8 mouse cellular contexts compared by ENCODE assay signal in the genomic region with DNA sequence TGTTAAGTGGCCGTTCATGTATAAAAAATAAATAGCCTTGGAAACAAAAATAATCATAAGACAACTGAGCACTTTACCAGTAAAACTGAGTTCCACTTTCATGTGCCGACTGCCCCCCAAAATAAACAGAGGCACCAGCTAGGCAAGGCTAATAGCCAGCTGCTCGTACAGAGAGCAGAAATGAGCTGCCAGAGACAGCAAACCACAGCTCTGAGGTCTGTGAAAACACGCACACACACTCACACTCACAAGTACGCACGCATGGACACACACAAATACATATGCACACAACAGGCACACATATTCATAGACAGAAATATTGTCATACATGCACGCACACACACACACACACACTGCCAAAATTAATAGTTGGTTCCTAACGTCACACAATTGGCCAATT. TPM values are rescaled to one million over a fixed set of nuclear protein-coding genes. Genes with fewer than 3 reads are reported as not detected.
DNase-seq lines count a peak whose midpoint lies in the region; ATAC-seq and TF ChIP-seq lines count a peak whose summit lies in the region.

No protein-coding gene starts in this region.

- no peaks in the 10 kb centered on the region for H3K27me3 ChIP-seq in lung, embryonic 15.5 days
- no peaks in the 10 kb centered on the region for H3K27me3 ChIP-seq in hindbrain, embryonic 15.5 days
- no peaks in the 10 kb centered on the region for H3K27me3 ChIP-seq in myocyte (ENCODE audit: control insufficient read depth, insufficient read depth, insufficient read length)

- no peak for TF ChIP-seq CTCF in cortical plate, adult 2 months (IDR thresholded peaks at IDR 0.05; ENCODE audit: extremely low read depth, insufficient read depth, low read length)

- no peaks in the 10 kb centered on the region for H3K9me3 ChIP-seq in lung, embryonic 15.5 days
- H3K9me3 ChIP-seq in hindbrain, embryonic 15.5 days = no peaks in the 10 kb centered on the region

- no peak overlapping the region for H3ac ChIP-seq in myocyte (ENCODE audit: control insufficient read depth, insufficient read length)

- no peak for DNase-seq in lung, postnatal 4 days
- DNase-seq in gastrocnemius, postnatal 25 days = no peak
- DNase-seq in thymus, postnatal 10 days (ENCODE audit: low spot score in 2 of 2) = no peak
- no peak for DNase-seq in thymus, postnatal 36 days

- no peak overlapping the region for H3K4me3 ChIP-seq in lung, embryonic 15.5 days
- no peak overlapping the region for H3K4me3 ChIP-seq in cortical plate, adult 2 months (ENCODE audit: insufficient read depth, low read length)
- H3K4me3 ChIP-seq in hindbrain, embryonic 15.5 days = no peak overlapping the region
- no peak overlapping the region for H3K4me3 ChIP-seq in myocyte

- no peaks in the 10 kb centered on the region for H3K36me3 ChIP-seq in lung, embryonic 15.5 days
- no peaks in the 10 kb centered on the region for H3K36me3 ChIP-seq in hindbrain, embryonic 15.5 days
- H3K36me3 ChIP-seq in myocyte (ENCODE audit: control insufficient read depth, insufficient read depth) = no peaks in the 10 kb centered on the region

- no peak overlapping the region for H3K9ac ChIP-seq in lung, embryonic 15.5 days
- H3K9ac ChIP-seq in hindbrain, embryonic 15.5 days = no peak overlapping the region

- peaks cover 87% of the 10 kb centered on the region for H3K4me1 ChIP-seq in lung, embryonic 15.5 days
- H3K4me1 ChIP-seq in cortical plate, adult 2 months (ENCODE audit: control insufficient read depth, insufficient read depth, low read length) = peaks cover 15% of the 10 kb centered on the region
- peaks cover 45% of the 10 kb centered on the region for H3K4me1 ChIP-seq in hindbrain, embryonic 15.5 days (replicated peaks)

- WGBS in lung, embryonic 15.5 days = 9% methylated on average over 8 of the region's 8 CpGs
- WGBS in hindbrain, embryonic 15.5 days = 58% methylated on average over 8 of the region's 8 CpGs

- peaks cover 14% of the 10 kb centered on the region for H3K79me2 ChIP-seq in myocyte (ENCODE audit: control insufficient read depth, insufficient read depth)

- no peak for TF ChIP-seq POLR2A in cortical plate, adult 2 months (IDR thresholded peaks at IDR 0.05; ENCODE audit: extremely low read depth, insufficient read depth, low read length)
- TF ChIP-seq POLR2A in myocyte (IDR thresholded peaks at IDR 0.05; ENCODE audit: insufficient read length, low read depth) = no peak

- peak overlapping the region; percentile 42 for H3K4me2 ChIP-seq in lung, embryonic 15.5 days
- H3K4me2 ChIP-seq in hindbrain, embryonic 15.5 days = peak overlapping the region; percentile 20; the same call in 1 of the 2 replicates
- H3K4me2 ChIP-seq in myocyte (ENCODE audit: low read depth) = peak overlapping the region; percentile 70

- H3K27ac ChIP-seq in lung, embryonic 15.5 days = peak overlapping the region; percentile 94
- peak overlapping the region; percentile 81 for H3K27ac ChIP-seq in cortical plate, adult 2 months (ENCODE audit: insufficient read depth, low read length)
- peak overlapping the region; percentile 45 for H3K27ac ChIP-seq in hindbrain, embryonic 15.5 days (replicated peaks)

- peak; percentile 43; the same call in 1 of the 2 replicates for ATAC-seq in lung, embryonic 15.5 days (ENCODE audit: borderline replicate concordance, extremely low read depth, low FRiP score, low TSS enrichment)
- ATAC-seq in hindbrain, embryonic 15.5 days (ENCODE audit: low FRiP score, low read depth) = no peak

TF ChIP-seq in myocyte, 11 proteins besides CTCF, POLR2A, EP300 and RAD21:
- TF ChIP-seq MYOG (IDR thresholded peaks at IDR 0.05; ENCODE audit: control insufficient read depth in 1 of 3, insufficient read depth in 1 of 3, insufficient read length in 2 of 3, low read depth in 2 of 3) (peak in 2 of 3 experiments; percentile 31 to 58), MYOD1 (IDR thresholded peaks at IDR 0.05; ENCODE audit: control insufficient read depth in 1 of 3, insufficient read length in 2 of 3, low read depth in 2 of 3) (peak in 1 of 3 experiments; percentile 19), MAX (IDR thresholded peaks at IDR 0.05; ENCODE audit: low read depth) (no peak)

RNA-seq across cellular contexts. Expression of a gene that starts 46.6 kb away (rescaled TPM):
- polyA plus RNA-seq in lung, embryonic 15.5 days (2015; fragmentation: Nextera tagmentation; extraction: Ambion mirVana) = 18.3 and 20.8 TPM in 2 replicates
- 40.8 and 41.2 TPM in 2 replicates for polyA plus RNA-seq in cortical plate, adult 2 months (2012; rRNA removed)
- 5.1 TPM in 2 replicates for polyA plus RNA-seq in hindbrain, embryonic 15.5 days (2015; fragmentation: Nextera tagmentation; extraction: Ambion mirVana)
- 32.3 TPM for polyA plus RNA-seq in myocyte (2012; fragmentation: generic; extraction: Trizol)
- total RNA-seq in gastrocnemius, postnatal 25 days (2021) = 10 to 100 TPM; 48.5 to 51.3 TPM

Comparison
In these comparisons a context has a peak if more than half of its experiments do, and no peak if none do; other contexts are left out.
1. H3K4me2 ChIP-seq: peak in every context shown above with its lines; median percentile 70 in myocyte; 42 in lung, embryonic 15.5 days; 20 in hindbrain, embryonic 15.5 days.